ENCODE assay signal across 8 mouse cellular contexts in genomic region chr8:104343957-104344356, GRCm38 (mm10). TPM values are rescaled to one million over a fixed set of nuclear protein-coding genes. Genes with fewer than 3 reads are reported as not detected.
A peak's percentile ranks its signal among the peaks of the same experiment; 100 is the strongest.
DNase-seq lines count a peak whose midpoint lies in the region; ATAC-seq and TF ChIP-seq lines count a peak whose summit lies in the region.

No protein-coding gene starts in this region.

- H3K9ac ChIP-seq in embryonic facial prominence, embryonic 11.5 days (replicated peaks; ENCODE audit: low read length), result no peak overlapping the region
- no peak overlapping the region for H3K9ac ChIP-seq in heart, adult 2 months (ENCODE audit: low read depth, low read length)
- H3K9ac ChIP-seq in limb, embryonic 12.5 days (replicated peaks), result no peak overlapping the region
- no peak overlapping the region for H3K9ac ChIP-seq in midbrain, embryonic 16.5 days (ENCODE audit: low read depth, low read length)

- TF ChIP-seq CTCF in heart, adult 2 months (IDR thresholded peaks at IDR 0.05), result peak; percentile 95
- TF ChIP-seq CTCF in spleen, adult 2 months (IDR thresholded peaks at IDR 0.05; ENCODE audit: extremely low read depth, insufficient read depth, insufficient read length, insufficient replicate concordance), result peak; percentile 95

- no peak overlapping the region for H3K4me3 ChIP-seq in embryonic facial prominence, embryonic 11.5 days (ENCODE audit: low read depth, low read length)
- no peak overlapping the region for H3K4me3 ChIP-seq in heart, adult 2 months
- H3K4me3 ChIP-seq in limb, embryonic 12.5 days (replicated peaks), result no peak overlapping the region
- no peak overlapping the region for H3K4me3 ChIP-seq in midbrain, embryonic 16.5 days (ENCODE audit: low read depth, low read length)
- H3K4me3 ChIP-seq in spleen, adult 2 months (ENCODE audit: extremely low read depth, insufficient read depth, insufficient read length), result no peak overlapping the region

- peak; percentile 95 for DNase-seq in 3T3-L1 (ENCODE audit: low read depth, low spot score)
- DNase-seq in adrenal gland, postnatal 25 days, result peak; percentile 90
- peak; percentile 91 for DNase-seq in embryonic facial prominence, embryonic 11.5 days (ENCODE audit: low spot score)
- DNase-seq in heart, adult 2 months, result peak; percentile 86 to 91
- peak; percentile 89 for DNase-seq in kidney, adult 9 months
- DNase-seq in spleen, adult 2 months (ENCODE audit: low read depth in 1 of 2, low spot score in 2 of 2), result peak; percentile 53 to 82

- intact Hi-C loops in heart, adult 2 months (cut with DNase I), result loop anchor here (1.0 to 5.0 kb wide), 7 partner anchors 31 to 227 kb away; partner anchors contain the start of genes Car7, Cmtm4, Dync1li2 and Nae1

- H3K79me2 ChIP-seq in heart, adult 2 months (replicated peaks; ENCODE audit: control insufficient read depth, insufficient read depth, low read length), result no peaks in the 10 kb centered on the region

- H3K4me2 ChIP-seq in embryonic facial prominence, embryonic 11.5 days (ENCODE audit: low read depth, low read length), result no peak overlapping the region
- H3K4me2 ChIP-seq in limb, embryonic 12.5 days, result no peak overlapping the region
- no peak overlapping the region for H3K4me2 ChIP-seq in midbrain, embryonic 16.5 days (ENCODE audit: low read length)

- no peaks in the 10 kb centered on the region for H3K9me3 ChIP-seq in embryonic facial prominence, embryonic 11.5 days (replicated peaks; ENCODE audit: control insufficient read depth, low read length)
- no peaks in the 10 kb centered on the region for H3K9me3 ChIP-seq in limb, embryonic 12.5 days
- no peaks in the 10 kb centered on the region for H3K9me3 ChIP-seq in midbrain, embryonic 16.5 days (replicated peaks; ENCODE audit: control insufficient read depth, low read length, poor library complexity, severe bottlenecking)

- H3K36me3 ChIP-seq in embryonic facial prominence, embryonic 11.5 days (replicated peaks; ENCODE audit: control insufficient read depth, insufficient read depth, low read depth, low read length), result peaks cover 3% of the 10 kb centered on the region; the same call in 1 of the 2 replicates
- no peaks in the 10 kb centered on the region for H3K36me3 ChIP-seq in heart, adult 2 months (ENCODE audit: control insufficient read depth, insufficient read depth, low read length)
- H3K36me3 ChIP-seq in limb, embryonic 12.5 days, result peaks cover 35% of the 10 kb centered on the region
- 0 out of 2 replicates have a peak, but pooled peaks cover 3% of the 10 kb centered on the region for H3K36me3 ChIP-seq in midbrain, embryonic 16.5 days (ENCODE audit: control insufficient read depth, insufficient read depth, low read length)
- H3K36me3 ChIP-seq in spleen, adult 2 months (ENCODE audit: control insufficient read depth, insufficient read depth, low read length), result peaks cover 4% of the 10 kb centered on the region; the same call in 1 of the 2 replicates

- no peaks in the 10 kb centered on the region for H3K27me3 ChIP-seq in embryonic facial prominence, embryonic 11.5 days (ENCODE audit: control insufficient read depth, insufficient read depth, low read length)
- H3K27me3 ChIP-seq in heart, adult 2 months (ENCODE audit: control insufficient read depth, insufficient read depth, low read length), result no peaks in the 10 kb centered on the region
- peaks cover 5% of the 10 kb centered on the region; the same call in 1 of the 2 replicates for H3K27me3 ChIP-seq in limb, embryonic 12.5 days
- no peaks in the 10 kb centered on the region for H3K27me3 ChIP-seq in midbrain, embryonic 16.5 days (ENCODE audit: control insufficient read depth, insufficient read depth, low read depth, low read length)
- H3K27me3 ChIP-seq in spleen, adult 2 months (ENCODE audit: control insufficient read depth, insufficient read depth, low read length), result no peaks in the 10 kb centered on the region

- no peaks in the 10 kb centered on the region for H3K4me1 ChIP-seq in embryonic facial prominence, embryonic 11.5 days (ENCODE audit: control insufficient read depth, insufficient read depth, low read length)
- peaks cover 2% of the 10 kb centered on the region; the same call in 1 of the 2 replicates for H3K4me1 ChIP-seq in heart, adult 2 months (ENCODE audit: control insufficient read depth, insufficient read depth, low read length)
- H3K4me1 ChIP-seq in limb, embryonic 12.5 days (replicated peaks), result peaks cover 7% of the 10 kb centered on the region; the same call in 1 of the 2 replicates
- H3K4me1 ChIP-seq in midbrain, embryonic 16.5 days (ENCODE audit: control insufficient read depth, insufficient read depth, low read length), result peaks cover 8% of the 10 kb centered on the region
- H3K4me1 ChIP-seq in spleen, adult 2 months (ENCODE audit: control insufficient read depth, insufficient read depth, insufficient read length), result no peaks in the 10 kb centered on the region

- ATAC-seq in embryonic facial prominence, embryonic 11.5 days (replicated peaks; ENCODE audit: insufficient number of reproducible peaks, low FRiP score, low TSS enrichment, low read depth), result peak; percentile 4; the same call in 1 of the 2 replicates
- ATAC-seq in limb, embryonic 12.5 days (ENCODE audit: insufficient number of reproducible peaks, insufficient read depth, low FRiP score, low TSS enrichment, low read depth), result peak; percentile 26; the same call in 1 of the 2 replicates
- peak; percentile 57; the same call in 1 of the 2 replicates for ATAC-seq in midbrain, embryonic 16.5 days

- TF ChIP-seq POLR2A in heart, adult 2 months (IDR thresholded peaks at IDR 0.05; ENCODE audit: insufficient read depth, low read depth, low read length), result 0 out of 2 replicates have a peak, but pooled peaks have one; percentile 24
- TF ChIP-seq POLR2A in spleen, adult 2 months (IDR thresholded peaks at IDR 0.05; ENCODE audit: low read depth, low read length), result no peak

- WGBS in embryonic facial prominence, embryonic 11.5 days, result 15% methylated on average over 7 of the region's 7 CpGs
- 17% methylated on average over 7 of the region's 7 CpGs for WGBS in heart, adult 2 months
- 6% methylated on average over 7 of the region's 7 CpGs for WGBS in limb, embryonic 12.5 days
- 9% methylated on average over 7 of the region's 7 CpGs for whole genome bisulfite sequencing in midbrain, embryonic 16.5 days
- WGBS in spleen, adult 2 months, result 26% methylated on average over 7 of the region's 7 CpGs

- peak; percentile 90 for TF ChIP-seq EP300 in heart, adult 2 months (IDR thresholded peaks at IDR 0.05; ENCODE audit: insufficient read depth, low read depth, low read length)

- H3K27ac ChIP-seq in embryonic facial prominence, embryonic 11.5 days (replicated peaks; ENCODE audit: low read depth, low read length), result no peak overlapping the region
- H3K27ac ChIP-seq in heart, adult 2 months, result no peak overlapping the region
- H3K27ac ChIP-seq in limb, embryonic 12.5 days, result no peak overlapping the region
- H3K27ac ChIP-seq in midbrain, embryonic 16.5 days (ENCODE audit: low read length), result no peak overlapping the region
- H3K27ac ChIP-seq in spleen, adult 2 months (ENCODE audit: insufficient read depth, low read length), result no peak overlapping the region

RNA-seq across cellular contexts. Expression of gene Cmtm3, which starts 4.7 kb away (rescaled TPM):
- total RNA-seq in adrenal gland, postnatal 25 days (2021), result 73.6 and 85.9 TPM in 2 replicates
- 131 and 139 TPM in 2 replicates for polyA plus RNA-seq in embryonic facial prominence, embryonic 11.5 days (2014; fragmentation: Nextera tagmentation; extraction: Ambion mirVana)
- total RNA-seq in heart, adult 2 months (2021), result 10 to 100 TPM; 10.5 to 16.4 TPM
- 39.1 and 44.1 TPM in 2 replicates for polyA plus RNA-seq in heart, adult 2 months (2012; rRNA removed)
- polyA plus RNA-seq in limb, embryonic 12.5 days (2016; fragmentation: Nextera tagmentation; extraction: Ambion mirVana), result 99.8 and 102 TPM in 2 replicates
- 33.7 and 37.0 TPM in 2 replicates for polyA plus RNA-seq in midbrain, embryonic 16.5 days (2015; fragmentation: Nextera tagmentation; extraction: Ambion mirVana)
- 96.3 and 106 TPM in 2 replicates for polyA plus RNA-seq in spleen, adult 2 months (2012; rRNA removed)

RNA-seq across cellular contexts. Expression of gene Cmtm2b, which starts 21.9 kb away (rescaled TPM):
- total RNA-seq in adrenal gland, postnatal 25 days (2021), result not detected in 2 replicates
- not detected in 2 replicates for polyA plus RNA-seq in embryonic facial prominence, embryonic 11.5 days (2014; fragmentation: Nextera tagmentation; extraction: Ambion mirVana)
- not detected for total RNA-seq in heart, adult 2 months (2021)
- polyA plus RNA-seq in heart, adult 2 months (2012; rRNA removed), result 0.12 and 0.20 TPM in 2 replicates
- not detected in 2 replicates for polyA plus RNA-seq in limb, embryonic 12.5 days (2016; fragmentation: Nextera tagmentation; extraction: Ambion mirVana)
- not detected in 2 replicates for polyA plus RNA-seq in midbrain, embryonic 16.5 days (2015; fragmentation: Nextera tagmentation; extraction: Ambion mirVana)
- polyA plus RNA-seq in spleen, adult 2 months (2012; rRNA removed), result not detected in 2 replicates

RNA-seq across cellular contexts. Expression of gene Gm11020, which starts 22.6 kb away (rescaled TPM):
- not detected in 2 replicates for total RNA-seq in adrenal gland, postnatal 25 days (2021)
- not detected in 2 replicates for polyA plus RNA-seq in embryonic facial prominence, embryonic 11.5 days (2014; fragmentation: Nextera tagmentation; extraction: Ambion mirVana)
- total RNA-seq in heart, adult 2 months (2021), result not detected
- polyA plus RNA-seq in heart, adult 2 months (2012; rRNA removed), result not detected in 2 replicates
- not detected in 2 replicates for polyA plus RNA-seq in limb, embryonic 12.5 days (2016; fragmentation: Nextera tagmentation; extraction: Ambion mirVana)
- polyA plus RNA-seq in midbrain, embryonic 16.5 days (2015; fragmentation: Nextera tagmentation; extraction: Ambion mirVana), result not detected in 2 replicates
- not detected in 2 replicates for polyA plus RNA-seq in spleen, adult 2 months (2012; rRNA removed)

RNA-seq across cellular contexts. Expression of gene Cmtm1, which starts 34.0 kb away (rescaled TPM):
- total RNA-seq in adrenal gland, postnatal 25 days (2021), result 0.52 and 1.0 TPM in 2 replicates
- polyA plus RNA-seq in embryonic facial prominence, embryonic 11.5 days (2014; fragmentation: Nextera tagmentation; extraction: Ambion mirVana), result not detected in 2 replicates
- total RNA-seq in heart, adult 2 months (2021), result not detected
- not detected in 2 replicates for polyA plus RNA-seq in heart, adult 2 months (2012; rRNA removed)
- polyA plus RNA-seq in limb, embryonic 12.5 days (2016; fragmentation: Nextera tagmentation; extraction: Ambion mirVana), result not detected in 2 replicates
- not detected in 2 replicates for polyA plus RNA-seq in midbrain, embryonic 16.5 days (2015; fragmentation: Nextera tagmentation; extraction: Ambion mirVana)
- polyA plus RNA-seq in spleen, adult 2 months (2012; rRNA removed), result not detected in 2 replicates

RNA-seq across cellular contexts. Expression of gene Gm45711, which starts 34.1 kb away (rescaled TPM):
- not detected in 2 replicates for total RNA-seq in adrenal gland, postnatal 25 days (2021)
- polyA plus RNA-seq in embryonic facial prominence, embryonic 11.5 days (2014; fragmentation: Nextera tagmentation; extraction: Ambion mirVana), result not detected in 2 replicates
- total RNA-seq in heart, adult 2 months (2021), result not detected
- not detected in 2 replicates for polyA plus RNA-seq in heart, adult 2 months (2012; rRNA removed)
- not detected in 2 replicates for polyA plus RNA-seq in limb, embryonic 12.5 days (2016; fragmentation: Nextera tagmentation; extraction: Ambion mirVana)
- not detected in 2 replicates for polyA plus RNA-seq in midbrain, embryonic 16.5 days (2015; fragmentation: Nextera tagmentation; extraction: Ambion mirVana)
- not detected in 2 replicates for polyA plus RNA-seq in spleen, adult 2 months (2012; rRNA removed)

Comparison
In these comparisons a context has a peak if more than half of its experiments do, and no peak if none do; other contexts are left out.
1. ATAC-seq: peak in every context shown above with its lines; median percentile 57 in midbrain, embryonic 16.5 days; 26 in limb, embryonic 12.5 days; 4 in embryonic facial prominence, embryonic 11.5 days.